Mouse (Mus musculus) stomach, embryonic 15.5 days (tissue): ENCODE measurements around the gene Myh13. TPM values are rescaled to one million over a fixed set of nuclear protein-coding genes. Genes with fewer than 3 reads are reported as not detected.

Experiments used
- ATAC-seq: fragments of 200-750 bp; cut with Nextera tagmentation; 2 replicates; pipeline ENCODE4 v1.8.0; 2017; ENCODE audit warnings: low read depth, moderate number of reproducible peaks, moderate TSS enrichment; ENCODE audit not compliant: insufficient read depth, low FRiP score
- H3K27ac ChIP-seq: fragments of 300-500 bp; sonication (generic); 2 replicates; pipeline ENCODE4 v1.5.1; 2015; ENCODE audit warnings: mild to moderate bottlenecking, inconsistent platforms
- H3K27me3 ChIP-seq: fragments of 300-500 bp; sonication (generic); replicated peaks from 2 replicates; pipeline ENCODE4 v1.6.1; 2015; ENCODE audit warnings: inconsistent platforms
- H3K36me3 ChIP-seq: fragments of 300-500 bp; sonication (generic); 2 replicates; pipeline ENCODE4 v1.6.1; 2015; ENCODE audit warnings: inconsistent platforms
- H3K4me1 ChIP-seq: fragments of 300-500 bp; sonication (generic); 2 replicates; pipeline ENCODE4 v1.6.1; 2015; ENCODE audit warnings: inconsistent platforms
- H3K4me2 ChIP-seq: fragments of 300-500 bp; sonication (generic); 2 replicates; pipeline ENCODE4 v1.6.1; 2015; ENCODE audit warnings: mild to moderate bottlenecking, inconsistent platforms
- H3K4me3 ChIP-seq: fragments of 300-500 bp; sonication (generic); replicated peaks from 2 replicates; pipeline ENCODE4 v1.5.1; 2015; ENCODE audit warnings: inconsistent platforms
- H3K9ac ChIP-seq: fragments of 300-500 bp; sonication (generic); 2 replicates; pipeline ENCODE4 v1.6.1; 2015; ENCODE audit warnings: inconsistent platforms
- H3K9me3 ChIP-seq: fragments of 300-500 bp; sonication (generic); 2 replicates; pipeline ENCODE4 v1.6.1; 2016; ENCODE audit warnings: inconsistent platforms
- whole genome bisulfite sequencing: fragments of 180-500 bp; shearing (Covaris S2); methylation state at CpG from one replicate; pipeline ENCODE4 v1.1.7; 2015; 5-methylcytosine and 5-hydroxymethylcytosine counted together
- polyA plus RNA-seq: library from polyadenylated mRNA; unstranded; fragments of >200 nt; fragmentation: Nextera tagmentation; extraction: Ambion mirVana; gene quantifications from 2 replicates; pipeline ENCODE4 v1.2.1, GENCODE M21; 2015

Myh13 gene
- polyA plus RNA-seq, 1 experiment from 2014 or later = 0.04 TPM

DNA sequence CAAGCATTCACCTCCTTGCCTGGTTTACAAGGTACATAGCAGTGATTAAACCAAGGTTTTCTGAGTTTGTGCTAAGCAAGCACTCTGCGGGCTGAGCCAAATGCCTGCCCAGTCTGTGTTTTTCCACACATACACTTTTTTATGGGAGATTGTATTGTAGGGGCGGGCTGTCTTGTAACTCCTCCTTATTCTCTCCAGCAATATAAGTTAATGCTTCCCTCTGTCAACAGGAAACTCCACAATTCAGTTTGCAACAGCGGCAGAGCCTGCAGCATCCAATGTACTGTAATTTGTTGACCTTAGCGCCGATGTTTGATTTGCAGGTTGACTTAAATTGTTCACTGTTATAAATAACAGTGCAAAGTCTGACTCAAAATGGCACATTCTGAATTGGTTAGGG, 79.5 kb downstream of the Myh13 start:
- Histone ChIP-seq H3K4me1 (no peaks in the 10 kb centered on the region), H3K9ac (no peak overlapping the region), H3K4me2 (no peak overlapping the region), H3K36me3 (no peaks in the 10 kb centered on the region), H3K27me3 (no peaks in the 10 kb centered on the region), H3K27ac (no peak overlapping the region), H3K4me3 (no peak overlapping the region), H3K9me3 (no peaks in the 10 kb centered on the region)
- WGBS = 70% methylated on average over 5 of the region's 5 CpGs
- no peak for ATAC-seq

DNA sequence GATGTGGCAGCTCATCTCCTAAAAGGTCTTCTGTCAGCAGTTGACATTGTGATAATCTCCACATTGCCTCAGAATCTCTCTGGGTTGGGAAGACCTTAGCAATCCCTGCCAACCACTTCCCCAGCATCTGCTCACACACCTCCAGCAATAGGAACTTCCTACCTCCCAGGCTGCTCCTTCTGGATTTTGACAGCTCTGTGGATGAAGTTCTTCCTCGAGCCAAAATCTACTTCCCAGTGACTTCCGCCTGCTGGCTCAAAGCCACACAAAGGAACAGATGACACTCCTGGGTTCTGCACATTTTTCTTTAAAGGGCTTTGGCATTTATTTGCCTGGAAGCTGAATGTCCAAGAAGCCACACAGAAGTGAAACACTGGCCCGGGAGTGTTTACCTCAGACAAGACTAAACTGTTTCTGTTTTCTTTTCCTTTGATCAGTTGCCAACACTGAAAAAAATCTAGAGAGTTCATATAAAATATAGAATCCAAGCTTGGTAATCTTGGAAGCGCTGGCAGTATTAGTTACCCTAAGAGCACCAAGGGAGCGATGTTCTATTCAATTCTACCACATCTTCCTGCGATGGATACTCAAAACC, 93.0 kb downstream of the Myh13 start:
- Histone ChIP-seq H3K4me3 (no peak overlapping the region), H3K4me1 (no peaks in the 10 kb centered on the region), H3K4me2 (no peak overlapping the region), H3K27me3 (no peaks in the 10 kb centered on the region), H3K9me3 (no peaks in the 10 kb centered on the region), H3K27ac (no peak overlapping the region), H3K9ac (no peak overlapping the region), H3K36me3 (no peaks in the 10 kb centered on the region)
- 54% methylated on average over 6 of the region's 6 CpGs for WGBS
- ATAC-seq = no peak

Other genes starting within 250 kb of the Myh13 start
- gene Myh3, start 243.4 kb upstream of the Myh13 start, polyA plus RNA-seq = 1.0 and 3.9 TPM in 2 replicates
- not detected in 2 replicates for gene Myh2, start 150.6 kb upstream of the Myh13 start, polyA plus RNA-seq
- gene Myh1, start 121.6 kb upstream of the Myh13 start, polyA plus RNA-seq = 0.22 and 0.28 TPM in 2 replicates
- gene Myh4, start 83.6 kb upstream of the Myh13 start, polyA plus RNA-seq = 0.03 TPM in 1 of 2 replicates, not detected in the other
- 3.2 and 6.6 TPM in 2 replicates for gene Myh8, start 44.5 kb upstream of the Myh13 start, polyA plus RNA-seq
- 14.9 and 15.5 TPM in 2 replicates for gene Gas7, start 133.8 kb downstream of the Myh13 start, polyA plus RNA-seq